Mouse (Mus musculus) cerebellum, adult 11-12 months (tissue): ENCODE measurements around the gene Rrp8.

Source experiments
- DNase-seq: peaks from one replicate; pipeline ENCODE4 v3.0.0; 2022

Gene Rrp8

DNA sequence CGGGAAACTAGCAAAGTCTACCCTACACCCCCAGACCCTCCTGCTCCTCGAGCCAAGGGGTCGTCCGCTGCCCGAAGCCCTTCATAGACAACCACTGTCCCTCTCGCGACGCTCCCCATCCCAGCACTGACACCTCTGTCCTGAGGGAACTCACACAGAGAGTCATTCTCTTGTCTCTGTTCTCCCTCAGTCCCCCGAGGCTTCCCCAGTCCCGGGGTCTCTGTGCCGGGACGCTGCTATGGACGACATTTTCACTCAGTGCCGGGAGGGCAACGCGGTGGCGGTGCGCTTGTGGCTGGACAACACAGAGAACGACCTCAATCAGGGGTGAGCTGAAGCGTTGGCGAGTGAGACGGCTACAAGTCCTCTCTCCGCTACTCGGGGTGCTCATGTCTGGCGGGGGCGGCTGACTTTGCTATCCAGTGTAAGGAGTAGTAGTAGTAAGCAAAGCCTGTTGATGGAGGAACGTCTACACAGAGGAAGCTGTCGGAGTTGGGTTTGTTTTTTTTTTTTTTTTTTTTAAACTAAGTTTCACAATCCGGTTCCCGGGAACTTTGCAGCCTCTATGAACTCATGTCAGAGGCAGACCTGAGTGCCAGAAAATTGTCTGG lies at the start of gene Rrp8:
Gene Rrp8, minus strand, starts transcription at position 475 of the 611 bp plus-strand sequence.
- no peak for DNase-seq

DNA sequence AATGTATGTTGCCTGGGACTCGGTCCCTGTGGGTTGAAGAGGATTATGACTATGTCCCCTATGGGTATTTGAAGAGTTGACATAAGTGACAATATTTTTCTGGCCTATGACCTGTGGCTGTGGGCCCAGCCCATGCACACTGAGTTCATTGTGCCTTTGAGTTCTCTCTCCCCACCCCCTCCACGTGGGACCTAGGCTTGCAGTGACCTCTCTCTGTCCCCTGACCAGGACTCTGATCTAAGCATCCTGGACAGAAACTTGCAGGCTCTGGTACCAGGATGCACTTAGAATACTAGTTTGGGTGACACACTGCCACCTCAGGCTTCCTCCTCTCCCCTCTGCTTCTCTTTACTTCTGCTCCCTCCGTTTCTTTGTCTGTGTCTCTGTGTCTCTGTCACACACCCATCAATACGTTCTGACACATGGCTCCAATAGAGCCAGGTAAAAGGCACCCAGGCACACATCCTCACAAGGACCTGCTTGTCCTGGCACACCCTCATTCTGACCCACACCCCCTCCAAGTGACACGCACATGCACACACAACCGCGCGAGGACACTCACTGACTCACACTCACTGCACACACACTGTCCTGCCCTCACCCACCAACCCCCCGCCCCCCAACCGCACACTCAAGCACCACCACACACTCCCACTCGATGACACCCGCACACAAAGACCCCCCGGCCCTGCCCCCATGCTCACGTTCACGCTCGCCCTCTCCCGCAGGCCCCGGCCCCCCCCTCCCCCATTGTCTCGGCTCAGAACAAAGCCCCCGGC lies 49.5 kb upstream of the Rrp8 start:
- no peak for DNase-seq

DNA sequence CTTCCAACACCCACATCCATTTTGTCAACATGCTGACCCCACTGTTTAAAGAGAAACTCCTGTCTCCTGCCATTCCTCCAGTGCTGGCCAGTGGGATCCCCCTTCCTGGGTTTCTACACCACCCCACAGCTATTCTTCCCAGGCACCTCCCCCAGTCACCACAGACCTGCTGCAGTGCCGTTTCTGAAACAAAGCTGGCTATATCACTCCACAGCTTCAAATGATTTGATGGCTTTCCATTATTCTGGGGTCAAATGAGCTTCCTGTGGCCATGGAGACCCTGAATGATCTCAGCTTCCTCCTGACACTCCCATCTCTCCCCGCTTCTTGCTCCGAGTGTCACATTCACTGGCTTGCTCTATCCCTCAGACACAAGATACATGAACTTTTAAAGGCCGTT lies 47.4 kb upstream of the Rrp8 start:
- DNase-seq = no peak

DNA sequence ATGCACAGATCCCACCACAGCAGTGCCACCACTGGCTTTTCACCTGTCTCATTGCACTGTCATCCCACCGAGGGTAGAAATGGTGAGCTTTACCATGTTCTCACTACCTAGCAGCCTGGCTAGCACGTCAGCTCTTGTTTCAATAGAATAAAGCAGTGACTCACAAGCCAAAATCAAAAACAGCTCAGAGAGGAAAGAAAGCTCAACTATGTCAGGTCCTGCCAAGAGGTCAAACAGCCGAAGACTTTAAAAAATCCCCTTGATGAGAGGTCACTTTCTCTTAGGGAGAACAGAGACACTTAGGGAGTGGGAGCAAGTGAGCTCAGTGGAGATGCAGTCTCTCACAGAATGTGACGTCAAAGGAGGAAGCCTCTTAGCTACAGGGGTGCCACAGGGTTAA lies 46.7 kb upstream of the Rrp8 start:
- DNase-seq = no peak

DNA sequence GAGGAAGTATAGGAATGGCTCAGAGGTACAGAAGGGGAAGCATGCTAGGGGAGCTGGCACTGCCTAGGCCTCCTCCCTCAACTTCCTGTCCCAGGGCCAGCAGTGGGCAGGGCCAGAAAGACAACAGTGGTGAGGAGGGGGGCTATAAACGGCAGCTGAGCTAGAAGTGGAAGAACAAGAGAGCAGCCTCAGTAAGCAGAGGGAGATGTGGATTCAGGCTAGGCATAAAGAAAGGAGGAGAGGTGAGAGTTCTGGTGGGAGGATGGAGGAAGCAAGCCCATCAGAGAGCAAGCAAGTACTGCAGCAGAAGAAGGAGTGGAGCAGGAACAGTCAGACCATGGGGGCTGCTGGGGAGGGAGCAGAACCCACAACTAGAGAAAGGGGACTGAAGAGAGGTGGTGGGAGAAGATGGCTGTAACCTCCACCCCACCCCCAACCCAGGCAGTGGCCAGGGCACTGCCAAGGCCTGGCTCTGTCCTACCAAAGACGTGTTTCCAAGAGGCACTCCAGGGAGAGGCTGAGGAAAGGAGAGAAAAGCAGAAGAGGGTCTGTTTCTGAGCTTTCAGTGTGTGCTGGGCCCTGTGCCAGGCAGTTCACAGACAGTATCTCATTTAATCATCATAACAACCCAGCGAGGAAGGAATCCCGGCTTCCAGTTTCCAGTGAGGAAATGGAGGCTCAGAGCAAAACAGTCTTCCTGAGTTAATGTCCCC lies 41.5 kb upstream of the Rrp8 start:
- DNase-seq = no peak

DNA sequence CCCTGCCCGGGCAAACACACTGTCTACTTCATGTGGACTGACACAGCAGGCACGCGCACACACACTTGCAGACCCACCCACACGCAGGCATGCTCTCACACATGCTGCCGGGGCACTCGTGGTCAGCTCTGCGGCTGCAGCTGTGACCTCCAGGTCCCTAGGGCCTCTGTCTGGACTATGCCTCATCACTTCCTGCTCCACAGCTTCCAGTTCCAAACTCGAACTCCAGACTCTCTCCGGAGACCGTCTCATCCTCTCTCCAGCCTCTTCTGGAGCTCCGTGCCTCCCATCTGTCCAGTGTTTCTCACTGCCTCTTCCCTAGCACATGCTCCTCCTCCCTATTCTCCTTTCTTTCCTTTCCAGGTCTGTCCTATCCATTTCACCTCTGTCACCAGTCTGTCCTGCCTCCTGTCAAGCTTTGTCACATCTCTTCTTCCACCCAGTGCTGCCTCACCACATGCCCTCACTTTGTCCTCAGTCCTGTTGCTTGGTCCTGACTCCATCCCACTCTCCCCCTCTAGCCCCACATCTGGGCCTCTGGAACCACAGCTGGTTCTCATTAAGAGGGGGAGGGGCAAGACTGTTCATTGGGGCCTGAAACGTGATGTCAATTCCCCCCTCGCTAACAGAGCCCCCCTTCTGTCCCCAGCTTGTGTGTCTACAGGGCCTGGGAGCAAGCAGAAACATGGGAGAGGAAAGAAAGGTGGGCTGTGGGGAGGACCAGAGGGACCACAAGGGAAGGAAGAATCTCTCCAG lies 40.8 kb upstream of the Rrp8 start:
- no peak for DNase-seq

DNA sequence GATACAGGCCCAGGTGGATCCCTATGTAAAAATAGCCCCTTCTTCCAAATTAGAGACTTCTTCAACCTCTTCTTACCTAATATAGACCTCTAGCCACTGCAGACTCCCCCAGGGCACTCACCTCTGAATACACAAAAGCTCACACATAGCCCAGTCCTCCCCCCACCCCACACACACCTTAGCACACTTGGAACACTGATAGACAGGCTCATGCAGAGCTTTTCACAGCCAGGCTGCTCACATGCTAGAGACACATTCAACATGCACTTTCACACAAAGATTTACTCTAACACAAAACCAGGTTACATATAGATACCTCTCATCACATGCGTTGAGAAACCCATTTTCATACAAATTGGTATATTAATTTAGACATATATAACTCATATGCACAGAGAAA lies 40.1 kb upstream of the Rrp8 start:
- no peak for DNase-seq

DNA sequence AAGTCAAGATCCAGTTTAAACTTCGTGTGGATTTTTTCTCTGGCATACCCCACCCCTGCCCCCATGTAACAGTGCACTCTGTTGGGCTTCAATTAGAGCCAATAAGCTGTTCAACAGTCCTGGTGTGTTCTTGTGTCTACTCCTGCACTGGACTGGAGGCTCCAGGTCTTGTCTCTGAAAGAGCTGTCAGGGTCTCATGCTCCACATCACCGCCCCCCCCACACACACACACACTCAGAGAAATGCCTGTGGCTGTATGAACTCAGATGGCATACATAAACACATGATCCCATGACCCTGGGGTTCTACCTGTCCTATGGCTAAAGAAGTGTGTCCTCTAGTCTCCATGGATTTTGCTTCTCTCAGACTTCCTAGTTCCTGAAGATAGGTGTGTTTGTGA lies 38.8 kb upstream of the Rrp8 start:
- no peak for DNase-seq

DNA sequence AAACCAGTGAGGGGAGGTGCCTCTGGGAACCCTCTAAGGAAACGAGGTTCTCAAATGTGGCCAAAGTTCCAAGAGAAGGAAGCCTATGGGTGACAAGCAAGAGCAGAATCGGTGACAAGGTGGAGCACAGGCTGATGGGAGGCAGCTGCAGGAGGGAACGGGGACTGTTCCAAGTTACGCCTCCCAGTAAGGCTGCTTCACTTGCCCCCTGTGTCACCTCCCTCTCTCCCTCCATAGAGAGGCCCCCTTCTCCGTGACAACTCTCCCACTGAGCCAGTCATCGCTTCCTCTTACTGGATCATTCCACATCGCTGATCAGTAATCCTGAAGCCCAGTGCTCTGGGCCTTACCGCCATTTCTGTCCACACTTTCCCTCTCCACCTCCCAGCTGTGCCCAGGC lies 37.5 kb upstream of the Rrp8 start:
- DNase-seq = no peak

DNA sequence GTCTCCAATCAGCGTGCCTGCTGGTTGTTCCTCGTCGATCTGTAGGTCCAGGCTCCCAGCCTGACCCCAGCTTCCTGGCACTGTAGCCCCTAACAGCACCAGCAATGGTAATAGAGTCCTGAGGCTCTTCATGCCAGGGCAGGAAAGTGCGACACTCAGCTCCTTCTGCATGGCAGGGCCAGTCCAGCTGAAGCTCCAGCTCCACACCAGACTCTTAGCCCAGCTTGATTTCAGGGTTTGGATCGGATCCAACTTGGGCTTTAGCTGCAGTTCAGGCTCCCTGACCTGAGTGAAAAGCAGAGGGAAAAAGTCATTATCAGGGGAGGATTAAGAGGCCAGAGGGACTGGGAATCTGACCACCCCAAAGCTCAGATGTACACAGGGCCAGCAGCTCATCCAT lies 35.9 kb upstream of the Rrp8 start:
- DNase-seq = no peak

DNA sequence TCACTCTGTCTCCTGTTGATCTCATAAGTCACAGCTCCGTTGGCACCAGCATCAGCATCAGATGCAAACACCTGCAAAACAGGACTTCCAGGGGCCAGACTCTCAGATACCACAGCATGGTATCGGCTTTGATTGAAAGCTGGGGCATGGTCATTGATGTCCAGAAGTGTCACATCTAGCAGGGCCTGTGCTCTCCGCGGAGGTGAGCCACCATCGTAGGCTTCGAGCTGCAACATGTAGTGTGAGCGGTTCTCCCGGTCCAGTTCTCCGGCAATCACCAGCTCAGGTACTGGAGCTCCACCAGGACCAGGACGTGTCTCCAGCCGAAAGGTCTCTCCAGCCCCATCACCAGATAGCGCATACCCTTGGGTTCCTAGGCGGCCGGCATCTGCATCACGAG lies 35.1 kb upstream of the Rrp8 start:
- no peak for DNase-seq

DNA sequence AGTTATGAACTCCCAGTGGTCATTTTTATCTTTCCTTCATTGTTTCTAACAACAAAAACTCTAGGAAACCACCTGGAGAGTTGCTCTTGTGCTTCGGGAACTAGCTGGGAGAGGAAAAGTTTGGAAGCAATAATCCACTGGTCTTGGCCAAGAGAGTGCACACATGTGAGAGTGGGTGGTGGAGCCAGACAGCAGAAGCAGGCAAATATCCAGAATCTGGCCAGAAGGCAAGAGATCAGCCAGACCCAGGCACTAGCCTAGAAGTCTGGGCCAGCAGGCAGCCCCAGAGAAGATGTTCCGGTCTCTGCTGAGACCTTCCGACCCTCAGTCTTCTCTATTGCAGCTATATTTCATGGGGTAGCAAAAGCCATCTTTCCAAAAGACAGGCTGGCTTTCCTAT lies 32.8 kb upstream of the Rrp8 start:
- no peak for DNase-seq

DNA sequence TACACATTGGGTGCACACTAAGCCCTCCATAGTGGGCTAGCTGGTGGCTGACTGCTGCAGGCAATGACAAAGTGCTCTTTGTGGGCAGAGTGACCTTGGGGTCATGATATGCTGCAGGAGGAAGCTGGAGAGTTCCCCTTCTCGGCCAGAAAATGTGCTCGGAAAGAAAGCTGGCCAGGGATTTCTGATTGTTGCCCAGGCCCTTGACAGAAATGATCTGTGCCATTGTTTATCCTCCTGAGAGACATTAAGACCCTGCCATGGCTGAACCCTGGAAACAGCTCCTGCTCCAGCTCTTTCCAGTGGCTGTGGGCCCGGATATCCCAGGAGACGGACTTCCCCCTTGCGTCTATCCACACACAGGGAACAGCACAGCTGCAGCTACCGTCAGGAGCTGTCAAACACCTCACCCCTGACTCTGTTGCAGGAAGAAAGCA lies 30.6 kb upstream of the Rrp8 start:
- DNase-seq = no peak

DNA sequence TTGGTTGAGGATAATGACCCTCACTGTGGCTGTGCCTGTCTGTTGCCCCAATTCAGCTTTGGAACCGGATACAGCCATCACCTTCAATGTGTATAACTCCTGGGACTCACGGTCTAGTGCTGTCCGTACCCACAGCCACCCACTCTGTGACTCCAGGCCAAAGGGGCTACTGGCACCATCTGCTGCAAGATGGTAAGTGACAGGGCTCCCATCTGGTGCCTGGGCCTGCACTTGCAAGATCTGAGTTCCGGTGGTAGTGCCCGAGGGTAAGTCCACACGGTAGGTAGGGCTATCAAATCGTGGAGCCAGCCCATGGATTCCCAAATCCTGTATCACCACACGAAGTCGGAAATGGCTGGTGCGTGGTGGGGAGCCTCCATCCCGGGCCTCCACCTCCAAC lies 27.1 kb upstream of the Rrp8 start:
- no peak for DNase-seq

DNA sequence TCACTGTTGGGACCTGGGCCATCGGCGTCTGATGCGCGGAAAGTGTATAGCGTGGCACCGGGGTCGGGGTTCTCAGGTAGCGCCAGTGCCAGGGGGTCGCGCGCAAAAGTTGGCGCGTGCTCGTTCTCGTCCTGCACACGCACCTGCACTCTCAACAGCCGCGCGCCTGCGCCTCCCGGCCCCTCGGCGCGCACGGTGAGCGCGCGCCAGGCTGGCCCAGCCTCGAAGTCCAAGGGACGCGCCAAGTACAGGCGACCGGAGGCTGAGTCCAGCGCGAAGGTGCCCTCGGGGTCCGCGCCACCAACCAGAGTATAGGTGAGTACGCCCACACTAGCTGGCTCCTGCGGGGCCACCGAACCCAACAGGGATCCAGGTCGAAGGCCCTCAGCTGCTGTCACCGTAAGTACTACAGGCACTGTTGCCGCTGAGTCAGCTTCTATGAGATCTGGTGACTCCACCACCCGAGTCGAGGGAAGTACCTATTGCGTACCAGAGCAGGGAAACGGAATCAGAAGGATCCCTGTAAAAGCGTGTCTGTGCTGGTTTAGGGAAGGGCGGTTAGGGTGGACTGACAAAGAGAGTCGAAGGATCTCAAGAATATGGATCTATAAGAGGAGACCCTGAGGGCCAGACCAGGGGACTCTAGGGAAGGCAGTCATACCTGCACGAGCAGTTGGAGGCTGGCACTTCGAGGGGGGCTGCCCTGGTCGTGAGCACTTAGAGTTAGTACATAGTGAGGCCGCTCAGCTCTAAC lies 25.5 kb upstream of the Rrp8 start:
- no peak for DNase-seq

DNA sequence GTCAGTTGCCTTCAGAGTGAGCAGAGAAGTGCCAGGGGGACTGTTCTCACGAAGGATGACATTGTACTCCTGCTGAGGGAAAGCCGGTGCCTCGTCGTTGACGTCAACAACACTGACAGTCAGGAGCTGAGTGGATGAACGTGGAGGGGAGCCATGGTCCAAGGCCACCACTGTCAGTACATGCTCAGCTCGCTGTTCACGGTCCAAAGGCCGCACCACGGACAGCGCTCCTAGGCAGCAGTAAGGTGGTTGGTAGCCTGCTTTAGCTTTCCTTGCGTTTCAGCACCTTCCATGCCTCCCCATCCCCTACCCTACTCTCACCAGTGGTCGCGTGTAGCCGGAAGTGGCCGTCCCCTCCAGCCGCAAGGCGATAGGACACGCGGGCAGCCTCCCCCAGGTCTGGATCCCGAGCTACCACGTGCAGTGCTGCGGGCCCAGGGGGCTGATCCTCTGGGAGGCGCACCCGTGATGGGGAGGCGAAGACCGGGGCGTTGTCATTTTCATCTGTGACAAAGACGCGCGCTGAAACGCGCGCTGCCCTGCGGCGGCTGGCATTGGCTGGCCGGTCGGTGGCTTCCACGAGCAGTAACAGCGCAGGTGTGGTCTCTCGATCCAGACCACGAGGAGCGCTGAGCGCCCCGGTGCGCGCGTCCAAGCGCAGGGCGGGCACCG lies 24.8 kb upstream of the Rrp8 start:
- DNase-seq = no peak

DNA sequence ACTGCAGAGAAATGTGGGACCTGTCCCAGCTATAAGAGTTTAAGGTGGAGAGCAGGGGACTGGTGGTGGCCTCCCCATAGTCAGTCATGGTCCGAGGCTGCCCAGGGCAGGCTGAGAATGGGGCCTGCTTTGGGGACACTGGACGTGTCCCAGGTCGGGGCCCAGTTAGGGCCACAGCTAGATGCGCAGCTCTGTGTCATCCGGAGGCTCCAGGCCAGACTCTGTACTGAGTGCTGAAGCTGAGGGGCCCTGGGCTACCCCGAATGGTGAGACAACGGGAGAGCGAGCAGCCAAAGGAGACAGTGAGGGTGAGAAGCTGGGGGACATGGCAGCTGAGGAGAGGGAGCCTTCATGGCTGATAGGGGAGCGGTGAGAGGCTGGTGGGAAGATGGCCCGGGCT lies 16.1 kb upstream of the Rrp8 start:
- peak; percentile 54 for DNase-seq

DNA sequence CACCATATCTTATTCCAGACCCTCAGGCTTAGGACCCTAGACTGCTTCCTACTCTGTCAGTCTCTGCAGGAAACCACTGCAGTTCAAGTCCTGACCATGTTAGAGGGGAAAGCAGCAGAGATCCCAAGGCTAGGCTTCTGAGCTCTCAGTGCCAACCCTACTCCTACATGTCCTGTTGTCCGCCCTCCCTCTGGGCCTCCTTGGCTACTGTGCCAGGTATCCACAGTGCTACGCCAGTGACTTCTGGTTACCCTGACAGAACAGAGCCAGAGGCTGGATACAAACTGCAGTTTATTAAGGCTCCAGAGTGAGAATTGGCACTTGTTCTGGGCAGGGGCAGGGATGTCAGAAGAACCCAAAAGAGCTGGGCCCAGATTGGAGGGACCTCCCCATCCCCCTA lies 15.5 kb upstream of the Rrp8 start:
- peak; percentile 79 for DNase-seq

DNA sequence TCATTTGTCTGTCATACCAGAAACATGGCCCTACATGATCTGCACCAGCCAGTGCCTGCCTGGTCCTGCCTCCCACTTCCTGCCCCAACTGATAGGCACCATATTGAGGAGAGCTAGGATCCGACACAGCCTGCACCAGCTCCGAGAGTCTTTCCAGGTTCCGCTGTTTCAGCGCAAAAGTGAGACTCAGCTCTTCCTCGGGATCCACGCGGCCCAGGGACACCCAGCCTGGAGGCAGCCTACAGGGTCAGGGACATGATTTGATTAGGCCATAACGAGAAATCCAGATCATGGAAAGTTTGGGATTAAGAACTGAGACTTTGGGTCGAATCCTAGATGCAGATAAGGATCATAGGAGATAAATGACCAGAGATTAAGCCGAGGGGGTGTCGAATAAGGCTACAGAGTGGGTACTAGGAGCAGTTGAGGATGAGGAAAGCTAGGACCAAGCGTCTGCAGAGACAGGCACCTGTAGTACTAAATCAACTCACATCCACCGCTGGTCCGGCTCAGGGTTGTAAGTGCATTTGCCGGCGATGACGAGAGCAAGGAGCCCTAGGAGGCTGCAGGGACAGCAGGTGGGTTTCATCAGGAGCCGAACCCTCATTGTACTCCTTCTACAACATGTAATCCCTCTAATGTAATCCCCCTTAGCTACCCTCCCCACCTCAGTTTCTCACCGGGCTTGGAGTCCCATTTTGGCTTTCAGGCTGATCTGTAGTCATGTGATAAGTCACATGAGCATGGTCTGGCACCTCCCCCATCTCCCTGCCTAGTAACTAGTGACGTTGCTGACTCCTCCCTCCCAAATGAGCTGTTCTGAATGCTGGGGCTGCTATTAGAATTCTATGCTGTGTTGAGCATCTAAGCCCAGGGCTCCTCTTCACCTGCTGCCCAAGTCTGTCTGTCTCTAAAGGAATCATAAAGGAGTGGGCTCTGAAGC lies 14.6 kb upstream of the Rrp8 start, which contains the start of gene Tpp1:
Gene Tpp1, minus strand, starts transcription at position 745 of the 943 bp plus-strand sequence.
- peak; percentile 95 for DNase-seq

DNA sequence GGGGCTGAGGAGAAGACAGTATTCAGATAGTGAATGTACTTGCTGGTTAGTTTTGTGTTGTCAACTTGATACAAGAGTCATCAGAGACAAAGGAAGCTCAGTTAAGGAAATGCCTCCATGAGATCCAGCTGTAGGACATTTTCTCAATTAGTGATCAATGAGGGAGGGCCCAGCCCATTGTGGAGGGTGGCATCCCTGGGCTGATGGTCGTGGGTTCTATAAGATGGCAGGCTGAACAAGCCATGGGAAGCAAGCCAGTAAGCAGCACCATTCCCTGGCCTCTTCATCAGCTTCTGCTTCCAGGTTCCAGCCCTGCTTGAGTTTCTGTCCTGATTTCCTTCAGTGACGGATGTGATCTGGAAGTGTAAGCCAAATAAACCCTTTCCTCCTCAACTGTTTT lies 10.6 kb upstream of the Rrp8 start:
- no peak for DNase-seq
